Mouse (Mus musculus) megakaryocyte, adult 5-6 weeks (primary cell): Measurements from ENCODE around the gene Map3k4. TPM values are rescaled to one million over a fixed set of nuclear protein-coding genes. Genes with fewer than 3 reads are reported as not detected.

Source experiments
- ATAC-seq: 2 replicates; pipeline ENCODE4 v1.8.0; 2016; ENCODE audit warnings: mild to moderate bottlenecking, inconsistent platforms; ENCODE audit not compliant: poor library complexity, severe bottlenecking
- total RNA-seq, 2 experiments: library from RNA; stranded (forward) in 1 of 2; stranded (reverse) in 1 of 2; fragments of 153-499, 151-499 nt in 1 of 2; fragments of 221-1000, 200-1000 nt in 1 of 2; gene quantifications; 2 replicates each; pipeline versions ENCODE4 v1.2.3 to v1.2.4; 2015 to 2017

Gene Map3k4
- total RNA-seq, 2 experiments from 2014 or later, result 11.3 to 19.9 TPM

GRCm38 (mm10) chr17:12273032-12273431 lies 45.6 kb downstream of the Map3k4 start:
- no peak for ATAC-seq

- no peak for ATAC-seq
Observed at GRCm38 (mm10) chr17:12271805-12272204, 46.8 kb downstream of the Map3k4 start.

GRCm38 (mm10) chr17:12268538-12268937 lies 50.1 kb downstream of the Map3k4 start:
- no peak for ATAC-seq

- no peak for ATAC-seq
Observed at GRCm38 (mm10) chr17:12268091-12268490, 50.5 kb downstream of the Map3k4 start.

GRCm38 (mm10) chr17:12265969-12266925 lies 52.3 kb downstream of the Map3k4 start:
- no peak for ATAC-seq

- ATAC-seq, result no peak
Observed at GRCm38 (mm10) chr17:12264293-12264692, 54.3 kb downstream of the Map3k4 start.

- ATAC-seq, result no peak
Observed at GRCm38 (mm10) chr17:12263787-12264186, 54.8 kb downstream of the Map3k4 start.

- no peak for ATAC-seq
Observed at GRCm38 (mm10) chr17:12262851-12263250, 55.7 kb downstream of the Map3k4 start.

GRCm38 (mm10) chr17:12261887-12262286 lies 56.7 kb downstream of the Map3k4 start:
- ATAC-seq, result 0 out of 2 replicates have a peak, but pooled peaks have one; percentile 30

GRCm38 (mm10) chr17:12261376-12261775 lies 57.2 kb downstream of the Map3k4 start:
- no peak for ATAC-seq

GRCm38 (mm10) chr17:12259957-12260356 lies 58.6 kb downstream of the Map3k4 start:
- ATAC-seq, result no peak

- ATAC-seq, result no peak
Observed at GRCm38 (mm10) chr17:12258517-12258916, 60.1 kb downstream of the Map3k4 start.

- no peak for ATAC-seq
Observed at GRCm38 (mm10) chr17:12256142-12256541, 62.5 kb downstream of the Map3k4 start.

GRCm38 (mm10) chr17:12250581-12250980 lies 68.0 kb downstream of the Map3k4 start:
- no peak for ATAC-seq

GRCm38 (mm10) chr17:12249783-12250504 lies 68.7 kb downstream of the Map3k4 start:
- ATAC-seq, result 0 out of 2 replicates have a peak, but pooled peaks have one; percentile 27

- ATAC-seq, result no peak
Observed at GRCm38 (mm10) chr17:12240701-12241100, 77.9 kb downstream of the Map3k4 start.

- ATAC-seq, result no peak
Observed at GRCm38 (mm10) chr17:12232724-12233123, 85.9 kb downstream of the Map3k4 start.

- no peak for ATAC-seq
Observed at GRCm38 (mm10) chr17:12231087-12231486, 87.5 kb downstream of the Map3k4 start.

- ATAC-seq, result no peak
Observed at GRCm38 (mm10) chr17:12230167-12230566, 88.4 kb downstream of the Map3k4 start.

GRCm38 (mm10) chr17:12229756-12230155 lies 88.8 kb downstream of the Map3k4 start:
- no peak for ATAC-seq

- ATAC-seq, result no peak
Observed at GRCm38 (mm10) chr17:12228471-12228870, 90.1 kb downstream of the Map3k4 start.

- no peak for ATAC-seq
Observed at GRCm38 (mm10) chr17:12228001-12228400, 90.6 kb downstream of the Map3k4 start.
